ENCODE assay signal across 8 mouse cellular contexts in genomic region chr19:9991304-9991703, GRCm38 (mm10). TPM values are rescaled to one million over a fixed set of nuclear protein-coding genes. Genes with fewer than 3 reads are reported as not detected.
DNase-seq lines count a peak whose midpoint lies in the region; TF ChIP-seq lines count a peak whose summit lies in the region.

No protein-coding gene starts in this region.

- no peak overlapping the region for H3K4me3 ChIP-seq in lung, adult 2 months (replicated peaks; ENCODE audit: extremely low read depth, low read depth, low read length)

- H3K4me1 ChIP-seq in lung, adult 2 months (ENCODE audit: control insufficient read depth, insufficient read depth, low read length), result peaks cover 6% of the 10 kb centered on the region; the same call in 1 of the 2 replicates

- peak; percentile 89 for DNase-seq in CD4-positive, CD25-positive, alpha-beta regulatory T cell, adult 2 months (ENCODE audit: low read depth, low spot score)
- DNase-seq in adrenal gland, adult 2 months, result peak; percentile 83
- peak; percentile 78 for DNase-seq in embryo, embryonic 11.5 days (ENCODE audit: low read depth, low spot score)
- peak; percentile 82 to 91 for DNase-seq in heart, postnatal 10 days
- DNase-seq in layer of hippocampus, adult 11-12 months (ENCODE audit: low spot score), result peak; percentile 89
- peak; percentile 83 for DNase-seq in lung, adult 2 months
- peak; percentile 67 for DNase-seq in ovary, postnatal 10 days (ENCODE audit: low spot score)
- peak; percentile 64 to 87 for DNase-seq in thymus, postnatal 10 days (ENCODE audit: low spot score in 2 of 2)

- intact Hi-C loops in heart, postnatal 10 days (cut with DNase I), result loop anchor here (1.0 kb wide), 1 partner anchor 75 kb away; no protein-coding TSS in a partner anchor

- TF ChIP-seq POLR2A in lung, adult 2 months (IDR thresholded peaks at IDR 0.05; ENCODE audit: borderline replicate concordance, extremely low read depth, low read depth, low read length), result no peak

- TF ChIP-seq CTCF in lung, adult 2 months (IDR thresholded peaks at IDR 0.05; ENCODE audit: insufficient read depth, low read length), result peak; percentile 96

- 24% methylated on average over 5 of the region's 5 CpGs for WGBS in lung, adult 2 months

RNA-seq across cellular contexts. Expression of gene Best1, which starts 10.1 kb away (rescaled TPM):
- under 1 TPM; 0.17 to 0.62 TPM for total RNA-seq in adrenal gland, adult 2 months (2021)
- 0.16 and 0.46 TPM in 2 replicates for polyA plus RNA-seq in adrenal gland, adult 2 months (2012; rRNA removed)
- under 1 TPM; 0.20 to 0.36 TPM for total RNA-seq in heart, postnatal 10 days (2021)
- 2.3 and 3.1 TPM in 2 replicates for polyA plus RNA-seq in lung, adult 2 months (2012; rRNA removed)

RNA-seq across cellular contexts. Expression of gene Rab3il1, which starts 10.2 kb away (rescaled TPM):
- 10 to 100 TPM in 1 of 2 experiments, 1 to 10 TPM in 1; 4.1 to 10.3 TPM for total RNA-seq in adrenal gland, adult 2 months (2021)
- polyA plus RNA-seq in adrenal gland, adult 2 months (2012; rRNA removed), result 9.1 and 9.4 TPM in 2 replicates
- total RNA-seq in heart, postnatal 10 days (2021), result 10 to 100 TPM; 10.4 to 12.1 TPM
- polyA plus RNA-seq in lung, adult 2 months (2012; rRNA removed), result 10.5 and 13.8 TPM in 2 replicates

RNA-seq across cellular contexts. Expression of gene Fth1, which starts 10.9 kb away (rescaled TPM):
- total RNA-seq in adrenal gland, adult 2 months (2021), result 1,000 to 10,000 TPM; 3,718 to 3,915 TPM
- polyA plus RNA-seq in adrenal gland, adult 2 months (2012; rRNA removed), result 39,639 and 47,224 TPM in 2 replicates
- 1,000 to 10,000 TPM; 1,753 to 1,826 TPM for total RNA-seq in heart, postnatal 10 days (2021)
- polyA plus RNA-seq in lung, adult 2 months (2012; rRNA removed), result 4,642 and 7,955 TPM in 2 replicates

RNA-seq across cellular contexts. Expression of gene Fads3, which starts 50.1 kb away (rescaled TPM):
- total RNA-seq in adrenal gland, adult 2 months (2021), result 10 to 100 TPM; 13.3 to 17.6 TPM
- 57.7 and 61.3 TPM in 2 replicates for polyA plus RNA-seq in adrenal gland, adult 2 months (2012; rRNA removed)
- 10 to 100 TPM; 39.7 to 45.5 TPM for total RNA-seq in heart, postnatal 10 days (2021)
- 283 and 341 TPM in 2 replicates for polyA plus RNA-seq in lung, adult 2 months (2012; rRNA removed)
